Mouse (Mus musculus) CH12.LX (cell line): ENCODE results near the gene Nlrp5. TPM values are rescaled to one million over a fixed set of nuclear protein-coding genes. Genes with fewer than 3 reads are reported as not detected.
"Not testable (repeated sequence)": the region's sequence is repeated elsewhere in the genome, so short reads cannot be mapped to it uniquely, and the experiment has no call there.

ENCODE experiments used
- DNase-seq: peaks from one replicate; pipeline ENCODE4 v3.0.0-alpha.2; 2013; ENCODE audit errors: extremely low read depth
- H3K27ac ChIP-seq: 2 replicates; pipeline ENCODE4 v1.5.1; 2012; ENCODE audit warnings: low read depth, mild to moderate bottlenecking, control low read depth, moderate library complexity; ENCODE audit not compliant: insufficient read depth
- H3K27me3 ChIP-seq: replicated peaks from 2 replicates; pipeline ENCODE3; 2012; ENCODE audit warnings: inconsistent platforms
- H3K36me3 ChIP-seq, 2 experiments: replicated peaks in 1 of 2; 2 replicates each; pipeline versions ENCODE3 to v1.6.1; 2012; ENCODE audit warnings: inconsistent platforms in 1 of 2, low read length in 1 of 2, mild to moderate bottlenecking in 1 of 2, mixed read lengths in 1 of 2, moderate library complexity in 1 of 2; ENCODE audit not compliant: control insufficient read depth in 1 of 2, insufficient read depth in 1 of 2
- H3K4me1 ChIP-seq, 2 experiments: 2 replicates each; pipeline ENCODE4 v1.6.1; 2012; ENCODE audit warnings: inconsistent platforms in 1 of 2, moderate library complexity in 1 of 2; ENCODE audit not compliant: insufficient read depth in 2 of 2, control insufficient read depth in 1 of 2
- H3K4me2 ChIP-seq: 2 replicates; pipeline ENCODE4 v1.6.1; 2012; ENCODE audit warnings: low read depth, mild to moderate bottlenecking, control low read depth; ENCODE audit not compliant: poor library complexity, insufficient read depth, severe bottlenecking
- H3K4me3 ChIP-seq, 3 experiments: fragments of 150-350 bp in 1 of 3; sonication (generic) in 1 of 3; replicated peaks in 1 of 3; 2 replicates each; pipeline versions ENCODE3 to v1.5.1; 2011 to 2012; ENCODE audit warnings: low read depth in 2 of 3, low read length in 2 of 3, mild to moderate bottlenecking in 2 of 3, moderate library complexity in 2 of 3, control low read depth in 1 of 3, improper control_type of control experiment in 1 of 3, inconsistent platforms in 1 of 3, mixed read lengths in 1 of 3; ENCODE audit not compliant: poor library complexity in 1 of 3
- H3K79me2 ChIP-seq: replicated peaks from 2 replicates; pipeline ENCODE4 v1.6.1; 2012; ENCODE audit warnings: mild to moderate bottlenecking, moderate library complexity; ENCODE audit not compliant: control insufficient read depth, poor library complexity, insufficient read depth, severe bottlenecking; ENCODE audit errors: extremely low read depth
- H3K9ac ChIP-seq: 2 replicates; pipeline ENCODE4 v1.6.1; 2012; ENCODE audit warnings: low read depth, mild to moderate bottlenecking, control low read depth, moderate library complexity; ENCODE audit not compliant: insufficient read depth
- H3K9me3 ChIP-seq: replicated peaks from 2 replicates; pipeline ENCODE3; 2012; ENCODE audit warnings: low read length, inconsistent platforms, mixed read lengths
- dilution Hi-C: fragments of 300-500 bp; cut with MboI; formaldehyde crosslinking; loops from 2 replicates; pipeline ENCODE4 v1.14.3; 2020; ENCODE audit warnings: low sequenced_read_pairs; ENCODE audit not compliant: extremely low pct_unique_long_range_greater_than_20kb, extremely low pct_ligation_motif_present
- in situ Hi-C: fragments of 300-500 bp; cut with MboI; formaldehyde crosslinking; loops from 3 replicates; pipeline ENCODE4 v1.14.3; 2019; ENCODE audit warnings: low sequenced_read_pairs, low pct_ligation_motif_present, low pct_unique_long_range_greater_than_20kb, mixed read lengths
- polyA plus RNA-seq: library from polyadenylated mRNA; unstranded; fragments of >175 nt; gene quantifications from 2 replicates; pipeline ENCODE4 v1.2.1, GENCODE M21; 2012; ENCODE audit warnings: low read depth; ENCODE audit not compliant: insufficient read length
- total RNA-seq, 2 experiments: library from RNA; depleted of rRNA; stranded (reverse); fragments of 300-350 nt in 1 of 2; fragments of >200 nt in 1 of 2; gene quantifications; 2 replicates each; pipeline ENCODE4 v1.2.3; 2012 to 2014

Nlrp5 gene
- total and polyA plus RNA-seq, 3 experiments, result not detected

DNA sequence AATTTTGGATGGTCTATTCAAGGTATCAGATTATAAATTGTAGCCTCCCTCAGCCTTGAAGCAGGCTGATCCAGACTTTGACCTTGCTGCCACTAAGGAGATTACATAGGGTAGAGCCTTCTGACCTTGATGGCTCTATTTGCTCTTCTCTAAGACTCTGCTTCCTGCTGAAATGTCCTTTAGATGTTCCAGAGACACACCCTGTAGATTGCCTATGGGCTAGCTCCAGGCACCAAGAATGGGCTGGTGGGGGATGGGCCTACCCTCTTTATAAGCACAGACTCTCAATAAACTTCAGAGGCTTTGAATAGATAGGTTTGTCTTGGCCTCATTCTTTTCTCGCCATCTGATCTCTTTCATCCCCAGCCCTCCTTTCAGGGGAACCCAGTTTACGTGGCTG lies 87.2 kb downstream of the Nlrp5 start:
- H3K9ac ChIP-seq, H3K27ac ChIP-seq, H3K4me2 ChIP-seq, H3K27me3 ChIP-seq, DNase-seq, H3K79me2 ChIP-seq, H3K4me1 ChIP-seq, H3K4me3 ChIP-seq, H3K36me3 ChIP-seq, in situ Hi-C loops, dilution Hi-C loops: not testable (repeated sequence)
- H3K9me3 ChIP-seq, result peaks cover 24% of the 10 kb centered on the region

Other genes with a start within 250 kb of the Nlrp5 start
- not detected in 2 replicates for gene Gm10662, start 241.4 kb upstream of the Nlrp5 start, total RNA-seq (2012; rRNA removed)
- not detected in 2 replicates for gene Gm10662, start 241.4 kb upstream of the Nlrp5 start, total RNA-seq (2014; rRNA removed)
- gene Gm10662, start 241.4 kb upstream of the Nlrp5 start, polyA plus RNA-seq, result not detected in 2 replicates
- gene Vmn1r165, start 168.6 kb upstream of the Nlrp5 start, total RNA-seq (2012; rRNA removed), result not detected in 2 replicates
- gene Vmn1r165, start 168.6 kb upstream of the Nlrp5 start, total RNA-seq (2014; rRNA removed), result not detected in 2 replicates
- not detected in 2 replicates for gene Vmn1r165, start 168.6 kb upstream of the Nlrp5 start, polyA plus RNA-seq
- gene Vmn1r166, start 134.2 kb upstream of the Nlrp5 start, total RNA-seq (2012; rRNA removed), result not detected in 2 replicates
- gene Vmn1r166, start 134.2 kb upstream of the Nlrp5 start, total RNA-seq (2014; rRNA removed), result not detected in 2 replicates
- not detected in 2 replicates for gene Vmn1r166, start 134.2 kb upstream of the Nlrp5 start, polyA plus RNA-seq
- not detected in 2 replicates for gene Gm6902, start 107.0 kb upstream of the Nlrp5 start, total RNA-seq (2012; rRNA removed)
- gene Gm6902, start 107.0 kb upstream of the Nlrp5 start, total RNA-seq (2014; rRNA removed), result not detected in 2 replicates
- not detected in 2 replicates for gene Gm6902, start 107.0 kb upstream of the Nlrp5 start, polyA plus RNA-seq
- not detected in 2 replicates for gene Nlrp4e, start 84.7 kb upstream of the Nlrp5 start, total RNA-seq (2012; rRNA removed)
- gene Nlrp4e, start 84.7 kb upstream of the Nlrp5 start, total RNA-seq (2014; rRNA removed), result not detected in 2 replicates
- not detected in 2 replicates for gene Nlrp4e, start 84.7 kb upstream of the Nlrp5 start, polyA plus RNA-seq
- gene Vmn1r167, start 121.3 kb downstream of the Nlrp5 start, total RNA-seq (2012; rRNA removed), result not detected in 2 replicates
- not detected in 2 replicates for gene Vmn1r167, start 121.3 kb downstream of the Nlrp5 start, total RNA-seq (2014; rRNA removed)
- gene Vmn1r167, start 121.3 kb downstream of the Nlrp5 start, polyA plus RNA-seq, result not detected in 2 replicates
- not detected in 2 replicates for gene Vmn1r168, start 153.8 kb downstream of the Nlrp5 start, total RNA-seq (2012; rRNA removed)
- not detected in 2 replicates for gene Vmn1r168, start 153.8 kb downstream of the Nlrp5 start, total RNA-seq (2014; rRNA removed)
- not detected in 2 replicates for gene Vmn1r168, start 153.8 kb downstream of the Nlrp5 start, polyA plus RNA-seq
- gene Vmn1r169, start 189.6 kb downstream of the Nlrp5 start, total RNA-seq (2012; rRNA removed), result not detected in 2 replicates
- gene Vmn1r169, start 189.6 kb downstream of the Nlrp5 start, total RNA-seq (2014; rRNA removed), result not detected in 2 replicates
- not detected in 2 replicates for gene Vmn1r169, start 189.6 kb downstream of the Nlrp5 start, polyA plus RNA-seq
- not detected in 2 replicates for gene Vmn1r170, start 220.3 kb downstream of the Nlrp5 start, total RNA-seq (2012; rRNA removed)
- not detected in 2 replicates for gene Vmn1r170, start 220.3 kb downstream of the Nlrp5 start, total RNA-seq (2014; rRNA removed)
- not detected in 2 replicates for gene Vmn1r170, start 220.3 kb downstream of the Nlrp5 start, polyA plus RNA-seq
- gene Vmn1r171, start 244.8 kb downstream of the Nlrp5 start, total RNA-seq (2012; rRNA removed), result not detected in 2 replicates
- gene Vmn1r171, start 244.8 kb downstream of the Nlrp5 start, total RNA-seq (2014; rRNA removed), result not detected in 2 replicates
- gene Vmn1r171, start 244.8 kb downstream of the Nlrp5 start, polyA plus RNA-seq, result not detected in 2 replicates